Mouse (Mus musculus): ENCODE results near the gene Adamtsl3.

GRCm38 (mm10) chr7:82504101-82504500 lies 168.6 kb downstream of the Adamtsl3 start:
- TF ChIP-seq CTCF (IDR thresholded peaks at IDR 0.05) (peak; percentile 80), EP300 (IDR thresholded peaks at IDR 0.05; ENCODE audit: insufficient read depth, low read depth, low read length) (no peak)

Measured in heart, adult 2 months (tissue).